Mouse (Mus musculus) liver, adult 2 months (tissue): ENCODE data around the gene Gm48552.

ENCODE experiments used
- CTCF ChIP-seq: fragments of 200-500 bp; IDR thresholded peaks from 2 replicates; pipeline ENCODE4 v1.5.1; 2011; ENCODE audit warnings: low read depth, low read length, control low read depth
- POLR2A ChIP-seq: fragments of 200-500 bp; IDR thresholded peaks from 2 replicates; pipeline ENCODE4 v1.6.1; 2011; ENCODE audit warnings: low read length, control low read depth; ENCODE audit not compliant: insufficient read depth; ENCODE audit errors: extremely low read depth

GRCm38 (mm10) chr10:81379809-81380378 is 8.9 kb upstream of the Gm48552 start:
- no peak for TF ChIP-seq CTCF
- no peak for TF ChIP-seq POLR2A
